Mouse (Mus musculus) stomach, postnatal 0 days (tissue): ENCODE data around the gene Gm44965.

Source experiments
- CTCF ChIP-seq: IDR thresholded peaks from 2 replicates; pipeline ENCODE4 v1.5.1; 2016; ENCODE audit warnings: antibody characterized with exemption, low read depth, mild to moderate bottlenecking, moderate library complexity
- EP300 ChIP-seq: optimal IDR thresholded peaks from 2 replicates; pipeline ENCODE3; 2016; ENCODE audit warnings: antibody characterized with exemption

DNA sequence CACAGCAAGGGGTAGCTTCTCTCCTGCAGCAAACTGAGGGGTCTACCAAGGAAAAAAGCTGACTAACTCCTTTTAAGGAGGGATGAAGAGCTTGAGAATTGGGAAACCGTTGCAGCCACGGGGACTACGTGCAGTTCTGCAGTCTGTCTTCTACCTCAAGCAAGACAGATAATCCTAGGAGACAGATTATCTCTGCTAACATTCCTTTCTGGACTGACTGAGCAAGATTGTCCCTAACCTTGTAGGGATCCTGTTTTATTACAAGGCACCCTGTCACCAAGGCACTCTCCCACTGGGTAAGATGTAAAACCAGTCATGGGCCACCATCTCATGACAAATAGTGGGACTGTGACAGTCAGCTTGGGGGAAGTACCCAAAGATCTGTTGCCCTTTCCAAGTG is 12.5 kb upstream of the Gm44965 start:
- TF ChIP-seq CTCF: no peak
- no peak for TF ChIP-seq EP300
